Mouse (Mus musculus) layer of hippocampus, postnatal 14 days (tissue): ENCODE measurements around the gene Angel2. TPM values are rescaled to one million over a fixed set of nuclear protein-coding genes. Genes with fewer than 3 reads are reported as not detected.

Experiments used
- DNase-seq, 2 experiments: peaks; one replicate each; pipeline ENCODE4 v3.0.0; 2021 to 2022; ENCODE audit warnings: low spot score in 2 of 2, mixed read lengths in 1 of 2
- total RNA-seq, 2 experiments: library from RNA; stranded (reverse); gene quantifications; 2 replicates each; pipeline ENCODE4 v1.2.3; 2021

Angel2 gene
- total RNA-seq, 2 experiments from 2014 or later, result 47.4 to 49.0 TPM

DNA sequence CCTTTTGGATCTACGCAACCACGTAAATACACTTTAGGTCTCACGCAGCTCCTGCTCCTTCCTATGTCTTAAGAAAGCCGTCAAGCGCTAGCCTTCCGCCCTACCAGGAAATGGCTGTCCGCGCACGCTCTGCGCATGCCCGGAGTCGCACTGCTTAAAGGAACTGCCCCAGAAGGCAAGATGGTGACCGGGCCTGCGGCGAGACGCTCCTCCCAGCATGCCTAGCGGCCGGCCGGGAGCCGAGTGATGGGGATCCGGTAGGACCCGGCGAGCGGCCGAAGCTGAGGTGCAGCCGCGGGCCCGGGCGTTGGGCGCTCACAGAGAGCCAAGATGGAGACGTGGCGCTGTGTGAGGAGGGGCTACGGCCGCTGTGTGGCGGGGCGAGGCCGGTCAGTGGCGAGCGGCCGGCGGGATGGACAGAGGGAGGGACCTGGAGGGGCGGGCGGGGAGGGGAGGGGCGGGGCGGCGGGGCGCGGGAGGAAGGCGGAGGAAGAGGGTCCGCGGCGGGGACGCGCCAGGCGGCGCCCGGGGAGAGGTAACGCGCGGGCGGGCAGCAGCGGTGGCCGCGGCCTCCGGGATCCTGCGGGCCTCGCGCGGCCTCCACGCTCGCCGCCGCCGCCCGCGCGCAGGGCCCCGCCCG is 3.6 kb downstream of the Angel2 start:
- DNase-seq, result peak; percentile 95 to 97

DNA sequence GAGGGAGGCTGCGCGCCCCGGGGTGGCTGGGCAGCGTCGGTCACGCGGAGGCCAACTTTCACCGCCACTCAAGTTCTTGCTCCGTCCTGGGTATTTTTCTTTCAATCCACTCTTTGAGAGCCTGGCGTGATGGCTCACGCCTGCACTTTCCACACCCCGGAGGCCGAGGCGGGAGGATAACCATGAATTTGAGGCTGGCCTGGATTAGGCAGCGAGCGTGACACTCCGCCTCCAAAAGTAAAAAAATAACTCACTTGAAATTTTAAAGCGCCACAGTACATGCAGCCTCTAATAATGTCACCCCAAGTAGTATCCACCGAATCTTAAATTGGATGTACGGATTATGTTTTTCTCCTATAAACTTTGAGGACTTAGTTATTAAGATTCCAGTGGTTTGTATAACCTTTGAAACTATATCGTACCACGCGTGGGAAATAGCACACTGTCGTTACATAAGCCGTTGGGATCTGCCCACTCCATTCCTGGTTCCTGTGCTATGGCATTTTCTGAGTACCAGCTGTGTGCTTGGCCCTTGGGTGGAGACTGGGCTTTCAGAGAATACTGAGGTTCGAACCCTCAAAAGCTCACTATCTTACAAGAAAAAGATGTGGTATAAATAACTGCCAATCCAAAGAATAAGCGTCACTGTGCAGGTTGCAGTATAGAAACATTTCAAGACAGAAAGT is 4.2 kb downstream of the Angel2 start:
- peak; percentile 30 to 41 for DNase-seq

DNA sequence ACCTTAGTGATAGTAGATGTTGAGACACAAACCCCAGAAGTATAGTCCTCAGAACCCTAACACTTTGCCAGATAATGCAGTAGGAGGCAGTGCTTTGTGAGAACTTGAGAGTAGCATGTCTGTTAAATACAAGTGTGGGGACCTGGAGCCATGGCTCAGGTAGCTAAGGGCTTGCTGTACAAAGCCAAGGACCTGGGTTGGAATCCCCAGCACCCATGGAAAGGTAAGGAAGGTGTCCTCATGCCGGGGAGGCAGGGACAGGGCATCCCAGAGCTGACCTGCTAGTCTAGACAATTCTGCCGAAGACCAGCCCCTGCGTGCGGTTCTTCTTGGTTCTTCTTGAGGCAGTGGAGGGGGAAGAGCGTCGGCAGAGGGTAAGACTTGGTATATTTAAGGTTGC is 5.3 kb downstream of the Angel2 start:
- DNase-seq, result no peak

DNA sequence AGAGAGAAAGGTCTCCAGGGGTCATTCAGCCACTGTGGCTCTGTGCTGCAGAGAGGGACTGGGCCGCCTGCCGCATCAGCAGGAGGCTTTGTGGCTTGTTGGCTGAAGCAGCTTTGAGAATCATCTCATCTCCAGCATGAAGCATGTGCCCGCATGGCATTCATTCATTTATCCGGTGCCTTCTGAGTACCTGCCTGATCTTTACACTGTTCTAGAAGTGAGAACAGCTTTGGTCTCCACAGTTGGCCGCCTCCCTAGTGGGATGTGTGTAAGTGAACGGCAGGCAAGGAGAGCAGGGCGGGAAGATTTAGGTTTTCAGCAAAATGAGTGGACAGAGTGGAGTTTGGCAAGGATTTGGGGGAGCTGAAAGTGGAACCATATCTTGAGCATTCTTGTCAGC is 14.9 kb downstream of the Angel2 start:
- no peak for DNase-seq

DNA sequence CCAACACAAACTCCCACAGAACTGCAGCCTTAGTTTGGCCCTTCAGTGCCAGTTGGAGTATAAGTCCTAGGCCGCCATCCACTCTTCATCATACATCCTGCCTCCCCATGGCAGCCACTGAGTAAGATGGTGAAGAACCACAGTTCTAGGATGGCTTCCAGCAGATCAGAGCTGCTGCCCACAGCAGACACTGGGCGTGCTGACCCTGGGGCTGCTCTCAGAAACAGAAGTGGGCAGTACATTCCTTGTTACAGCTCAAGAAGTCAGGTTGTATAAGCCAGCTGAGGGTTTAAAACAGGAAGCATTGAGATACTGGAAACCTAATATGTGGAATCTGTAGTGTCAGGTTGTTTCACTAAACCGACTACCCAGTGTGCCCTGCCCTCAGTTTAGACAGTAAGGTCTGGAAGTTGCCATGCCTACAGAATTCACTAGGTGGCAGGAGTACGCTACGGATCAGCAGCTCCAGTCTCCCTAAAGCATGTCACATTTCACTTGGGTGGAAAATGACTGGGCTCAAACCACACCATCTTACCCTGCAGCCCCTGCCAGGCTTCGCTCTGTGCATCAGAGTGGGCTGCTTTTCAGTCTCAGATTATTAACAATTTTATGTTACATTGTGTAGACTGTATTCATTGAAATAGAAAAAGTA is 19.3 kb downstream of the Angel2 start:
- peak; percentile 74 to 83 for DNase-seq

DNA sequence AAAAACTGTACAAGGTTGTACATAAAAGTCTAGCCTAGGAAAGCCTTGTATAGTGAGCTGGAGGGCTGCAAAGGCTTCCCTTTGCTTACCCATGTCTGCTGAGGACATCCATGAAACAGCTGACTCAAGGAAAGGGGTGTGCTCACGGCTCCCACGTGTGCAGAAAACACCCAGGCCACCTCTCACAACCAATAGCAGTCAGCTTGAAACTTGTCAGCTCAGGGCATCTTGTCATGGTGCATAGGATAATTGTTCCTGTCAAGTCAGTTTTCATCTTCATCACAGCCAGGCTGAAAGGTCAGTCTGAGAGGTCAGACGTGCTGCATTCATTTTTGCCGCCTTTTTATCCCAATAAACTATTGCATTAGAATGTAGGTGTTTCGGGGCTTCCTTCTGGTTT is 23.1 kb downstream of the Angel2 start:
- DNase-seq, result no peak

DNA sequence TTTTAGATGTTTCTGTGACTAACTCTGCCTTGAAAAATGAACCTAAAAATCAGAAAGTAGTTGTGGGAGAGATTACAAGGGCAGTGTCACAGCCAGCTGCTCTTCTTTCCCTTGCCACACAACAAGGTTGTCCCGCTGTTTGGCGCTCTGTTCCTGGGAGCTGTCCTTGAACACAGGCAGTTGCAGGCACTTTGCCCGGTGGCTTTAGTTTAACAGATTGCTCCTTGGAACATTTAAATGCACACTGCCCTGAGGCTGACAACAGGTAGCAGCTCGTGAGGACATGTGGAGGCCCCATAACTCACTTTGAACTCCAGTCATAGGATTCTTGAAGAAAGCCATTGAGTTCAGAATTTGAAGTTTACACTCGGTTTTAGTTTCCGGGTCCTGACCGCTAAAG is 23.5 kb downstream of the Angel2 start:
- DNase-seq, result no peak

DNA sequence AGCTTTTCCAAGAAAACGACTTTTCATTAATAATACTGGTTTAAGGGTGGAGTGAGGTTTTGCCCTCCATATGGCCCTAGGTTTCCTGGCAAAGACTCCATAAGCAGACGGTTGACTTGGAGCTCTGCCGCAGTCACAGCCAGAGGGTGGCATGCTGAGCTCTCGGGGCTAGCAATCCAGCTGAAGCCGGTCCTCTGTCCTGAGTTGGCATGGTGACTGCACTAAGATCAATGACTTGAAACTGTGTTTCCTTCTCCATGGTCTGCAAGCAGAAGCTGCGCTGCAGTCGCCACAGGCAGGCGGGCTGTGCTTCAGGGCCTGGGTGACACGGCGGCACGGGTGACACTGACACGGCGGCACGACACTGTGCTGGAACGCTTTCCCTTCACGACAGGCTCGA is 23.9 kb downstream of the Angel2 start:
- DNase-seq, result no peak

DNA sequence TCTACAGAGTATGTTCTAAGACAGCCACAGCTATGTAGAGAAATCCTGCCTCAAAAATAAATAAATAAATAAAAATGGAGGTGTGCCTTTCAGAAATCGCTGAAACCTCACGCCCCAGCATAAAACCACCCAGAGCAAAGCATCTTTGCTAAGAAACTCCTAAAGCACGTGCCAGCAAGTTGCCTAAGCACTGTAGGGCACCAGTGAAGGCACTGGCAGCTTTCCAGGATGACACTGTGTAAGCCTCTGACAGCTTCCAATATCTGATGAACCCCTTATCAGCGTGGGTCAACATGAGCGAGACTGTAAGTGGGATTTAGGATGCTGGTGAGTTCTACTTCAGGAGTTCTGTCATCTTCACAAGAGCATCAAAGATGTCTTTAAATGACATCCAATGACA is 26.1 kb downstream of the Angel2 start:
- no peak for DNase-seq

DNA sequence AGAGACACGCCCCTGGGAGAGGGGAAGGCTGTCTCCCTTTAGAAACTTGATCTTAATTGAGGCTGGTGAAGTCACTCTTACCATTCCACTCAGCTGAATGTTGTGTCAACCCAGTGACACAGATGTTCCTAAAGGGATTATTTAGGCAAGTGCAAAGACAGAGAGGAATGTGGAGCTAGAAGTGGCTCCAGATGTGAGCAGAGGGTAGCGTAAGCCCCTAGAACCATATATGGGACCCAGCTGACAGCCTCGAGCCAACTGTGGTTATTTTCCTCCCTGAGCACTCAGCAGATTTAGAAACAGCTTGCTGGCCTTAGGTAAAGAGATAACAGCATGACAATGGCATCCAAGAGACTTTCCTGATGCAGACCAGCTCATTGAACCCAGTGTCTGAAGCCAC is 28.1 kb downstream of the Angel2 start:
- DNase-seq, result no peak

DNA sequence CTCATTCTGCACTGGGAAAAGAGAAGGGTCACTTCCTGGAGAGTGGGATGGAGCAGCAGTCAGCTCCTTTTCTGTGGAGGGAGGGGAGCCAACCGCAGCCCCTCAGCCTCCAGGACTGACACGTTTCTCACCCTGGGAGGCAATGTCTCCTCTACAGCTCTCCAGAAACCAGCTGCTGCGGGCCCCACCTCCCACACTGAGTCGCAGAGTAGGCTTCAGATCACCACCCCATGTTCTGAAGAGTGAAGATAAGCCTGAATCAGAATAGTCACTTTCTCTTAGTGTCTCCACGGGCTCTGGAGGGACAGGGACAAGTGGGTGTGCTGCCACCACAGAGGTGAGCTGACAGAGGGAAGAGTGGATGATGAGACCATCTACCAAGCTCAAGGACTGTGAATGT is 33.9 kb downstream of the Angel2 start:
- DNase-seq, result no peak

DNA sequence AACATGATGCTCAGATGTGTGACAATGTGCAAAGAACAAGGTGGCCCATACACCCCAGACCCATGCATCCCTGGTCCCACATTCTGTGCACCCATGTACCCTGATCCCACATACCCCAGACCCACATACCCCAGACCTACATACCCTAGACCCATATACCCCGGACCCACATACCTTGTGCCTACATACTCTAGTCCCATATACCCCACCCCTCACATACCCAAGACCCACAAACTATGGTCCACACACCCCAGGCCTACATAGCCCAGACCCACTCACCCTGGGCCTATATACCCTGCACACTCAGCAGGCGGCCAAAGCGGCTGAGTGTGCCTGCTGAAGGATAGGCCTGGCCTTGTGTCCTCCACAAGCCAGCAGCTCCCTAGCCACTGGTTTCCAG is 37.8 kb downstream of the Angel2 start:
- DNase-seq, result no peak

DNA sequence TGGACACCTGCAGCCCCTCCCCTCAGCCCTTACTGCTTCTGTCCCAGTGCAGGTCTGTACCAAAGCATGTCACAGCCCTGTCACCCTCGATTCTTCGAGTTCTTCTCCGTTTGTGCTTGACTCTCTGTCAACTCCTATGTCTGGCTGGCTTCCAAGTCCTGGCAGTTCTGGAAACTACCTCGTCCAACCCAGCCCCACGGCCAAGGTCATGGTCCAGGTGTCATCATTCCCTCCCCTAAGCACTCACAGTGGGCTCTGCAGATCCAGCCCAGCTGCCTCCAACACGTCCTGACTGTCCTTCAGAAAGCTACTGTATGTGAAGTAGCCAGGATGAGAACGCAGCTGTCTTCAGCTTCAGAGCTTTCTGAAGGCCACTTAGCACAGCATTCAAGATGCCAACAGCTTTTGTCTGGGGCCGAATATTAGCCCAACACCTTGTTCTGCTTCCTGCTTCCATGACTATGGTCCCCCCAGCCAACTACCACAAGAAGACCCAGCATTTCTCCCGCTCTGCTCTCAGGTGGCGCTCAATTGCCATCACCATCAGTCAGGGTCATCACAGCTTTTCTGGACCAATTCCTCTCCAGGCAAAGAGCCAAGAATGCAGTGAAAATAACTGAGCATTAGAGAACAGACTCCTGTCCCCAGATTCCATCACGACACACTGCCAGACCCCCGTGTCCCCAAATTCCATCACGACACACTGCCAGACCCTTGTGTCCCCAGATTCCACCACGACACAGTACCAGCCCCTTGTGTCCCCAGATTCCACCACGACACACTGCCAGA is 40.3 kb downstream of the Angel2 start:
- no peak for DNase-seq

DNA sequence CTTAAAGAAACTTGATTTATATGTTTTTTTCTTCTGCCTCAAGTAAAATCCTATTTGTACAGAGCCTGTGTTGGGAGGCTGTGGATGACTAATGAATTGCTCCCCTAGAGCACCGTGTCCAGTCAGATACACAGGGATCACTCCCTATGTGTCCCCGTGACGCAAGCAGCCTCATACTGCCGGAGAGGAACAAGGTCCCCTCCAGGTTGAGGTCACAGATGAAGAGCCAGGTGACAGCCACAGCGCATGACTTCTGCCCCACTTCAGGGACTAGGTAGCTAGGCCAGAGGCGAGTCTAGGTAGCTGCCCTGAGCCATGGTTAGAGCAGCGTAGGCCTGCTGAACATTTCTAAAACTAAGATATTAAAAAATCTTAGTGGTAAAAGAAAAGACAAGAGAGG is 43.1 kb downstream of the Angel2 start:
- no peak for DNase-seq

DNA sequence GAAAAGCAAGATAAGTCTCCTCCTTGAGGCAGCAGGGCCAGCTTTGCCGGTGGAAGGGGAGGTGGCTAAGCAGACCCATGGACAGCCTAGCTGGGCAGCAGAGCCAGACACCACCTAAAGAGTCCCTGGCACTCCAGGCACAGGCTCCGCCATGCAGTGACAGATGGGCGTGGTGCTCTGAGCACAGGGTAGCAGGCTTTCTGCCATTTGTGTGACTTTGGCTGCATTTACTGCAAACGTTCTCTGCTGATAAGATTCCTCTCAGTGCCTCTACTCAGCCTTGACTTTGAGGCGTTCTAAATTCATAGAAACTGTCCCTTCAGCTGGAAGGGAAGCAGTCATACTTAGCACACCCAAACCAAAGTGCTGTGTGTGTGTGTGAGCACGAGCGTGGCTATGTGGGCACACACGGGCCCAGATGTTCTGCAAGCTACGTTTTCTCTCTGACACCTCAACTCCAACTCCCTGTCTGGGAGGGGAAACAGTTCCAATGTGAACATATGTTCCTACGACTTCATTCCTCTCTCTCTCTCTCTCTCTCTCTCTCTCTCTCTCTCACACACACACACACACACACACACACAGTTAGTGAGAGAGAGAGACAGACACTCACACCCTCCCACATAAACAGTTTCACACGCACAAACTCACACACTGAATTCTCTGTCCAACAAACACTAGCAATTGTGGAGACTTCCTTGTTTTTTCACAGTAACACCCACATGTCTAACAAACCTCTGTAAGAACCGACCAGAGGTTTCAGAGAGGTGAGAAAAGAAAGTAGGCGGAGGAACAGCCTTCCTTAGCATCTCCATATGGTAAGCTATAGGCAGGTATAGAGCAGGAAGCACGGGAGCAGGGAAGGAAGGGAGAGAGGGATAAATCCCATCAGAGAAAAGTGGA is 47.0 kb downstream of the Angel2 start:
- peak in 1 of 2 experiments; percentile 14 for DNase-seq

DNA sequence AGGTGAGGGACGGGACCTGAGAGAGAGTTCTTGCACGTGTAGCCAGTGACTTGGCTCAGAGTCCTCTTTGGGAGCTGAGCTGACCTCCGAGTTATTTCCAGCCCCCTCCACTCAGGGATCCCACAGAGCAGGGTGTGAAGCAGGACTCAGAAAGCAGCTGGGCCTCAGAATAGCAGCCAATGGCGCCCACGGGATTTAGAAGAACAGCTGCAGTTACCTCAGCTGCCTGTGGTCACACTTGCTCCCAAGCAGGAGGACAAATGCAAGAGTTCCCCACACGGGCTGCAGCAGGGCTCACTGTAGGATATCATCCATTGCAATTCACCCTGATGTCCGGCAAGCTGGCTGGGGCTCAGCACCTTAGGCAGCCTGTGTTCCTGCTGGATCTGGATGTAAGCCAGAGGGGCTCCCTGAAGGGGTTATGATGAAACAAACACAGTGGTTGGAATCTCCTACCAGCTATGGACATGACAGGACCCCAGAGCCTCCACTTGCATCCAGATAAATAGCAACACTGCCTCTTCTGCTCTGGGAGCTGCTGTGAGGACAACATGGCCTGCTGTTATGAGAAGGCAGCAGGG is 47.8 kb downstream of the Angel2 start:
- no peak for DNase-seq

DNA sequence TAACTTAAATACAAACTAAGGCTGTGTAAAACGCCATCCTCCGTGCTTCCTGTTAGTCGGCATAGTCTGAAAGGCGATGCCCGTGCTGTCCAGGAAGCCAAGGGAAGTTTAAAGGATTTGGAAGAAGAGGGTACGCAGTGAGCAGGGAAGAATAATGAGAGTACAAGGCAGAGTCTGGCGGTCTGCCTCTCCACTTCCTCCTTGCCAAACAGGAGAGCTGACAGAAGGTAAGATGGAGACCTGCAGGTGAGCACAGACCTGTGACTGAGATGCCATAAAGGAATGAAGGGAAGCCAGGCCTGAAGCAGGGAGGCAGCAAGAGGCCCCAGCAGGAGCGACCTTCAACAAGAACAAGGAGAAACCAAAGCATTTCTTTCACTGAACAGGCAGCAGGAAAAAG is 49.3 kb downstream of the Angel2 start:
- DNase-seq, result no peak

DNA sequence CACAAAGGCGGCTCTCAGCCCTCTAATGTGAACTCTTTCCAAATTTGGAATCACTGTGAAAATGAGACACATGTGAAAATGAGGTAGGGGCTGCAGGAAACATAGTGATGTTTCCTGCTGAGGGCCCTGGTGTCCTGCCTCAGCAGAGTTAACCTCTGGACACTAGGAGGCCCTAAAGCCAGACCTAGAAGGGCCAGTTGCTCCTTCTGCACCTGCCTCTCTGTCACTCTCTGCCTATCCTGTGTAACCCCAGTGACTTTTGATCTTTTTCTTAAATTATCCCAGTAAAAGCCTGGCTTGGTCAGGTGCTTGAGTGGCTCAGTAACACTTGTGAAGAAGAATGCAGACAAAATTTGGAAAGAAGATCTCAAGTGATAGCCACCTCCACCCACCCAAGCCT is 49.9 kb downstream of the Angel2 start:
- DNase-seq, result no peak

DNA sequence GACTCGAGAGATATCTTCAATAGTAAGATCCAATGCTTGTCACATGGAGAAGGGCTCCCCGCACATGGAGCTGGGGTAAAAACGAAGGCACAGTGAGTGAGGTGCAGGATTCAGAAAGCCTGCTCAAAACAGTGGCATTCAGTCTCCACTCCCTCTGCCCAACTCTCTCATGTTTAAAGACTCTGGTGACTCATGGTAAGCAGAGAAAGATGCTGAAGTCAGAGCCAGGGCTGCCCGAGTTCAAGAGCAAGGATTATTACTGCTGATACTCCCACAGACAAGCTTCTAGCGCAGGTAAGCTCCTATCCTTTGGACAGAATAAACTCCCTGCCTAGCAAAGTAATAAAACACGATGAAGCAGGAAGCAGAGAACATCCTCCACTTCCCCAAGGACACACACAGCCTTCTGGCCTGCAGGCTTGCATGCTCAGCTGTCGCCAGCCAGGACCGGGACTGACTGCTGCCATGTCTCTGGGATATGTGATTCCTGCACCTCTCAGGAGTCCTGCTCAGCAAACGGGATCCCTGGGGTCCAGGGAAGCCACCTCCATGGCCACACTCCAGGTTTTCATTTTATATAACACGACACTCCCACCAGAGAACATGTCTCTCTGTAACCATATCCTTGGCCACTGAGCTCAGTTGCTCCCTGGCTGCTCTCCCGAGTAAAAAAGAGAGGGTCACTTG is 52.1 kb downstream of the Angel2 start:
- DNase-seq, result no peak

DNA sequence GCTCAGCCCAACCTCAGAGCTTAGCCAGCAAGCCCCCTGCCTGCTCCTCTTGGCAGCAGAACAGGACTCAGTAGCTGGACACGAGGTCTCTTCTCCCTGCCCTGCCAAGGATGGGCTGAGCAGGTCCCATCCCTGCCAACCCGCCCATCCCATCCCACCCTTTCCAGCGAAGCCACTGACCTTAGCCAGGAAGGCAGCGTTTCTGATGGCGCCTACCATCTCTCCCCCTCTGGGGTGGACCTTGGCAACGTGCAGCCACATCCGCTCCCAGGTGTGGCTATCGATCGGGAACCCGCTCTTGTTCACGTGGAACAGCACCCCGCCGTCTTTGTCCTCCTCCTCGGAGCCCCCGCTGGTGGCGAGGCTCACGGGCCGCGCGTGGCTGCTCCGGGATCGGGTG is 53.1 kb downstream of the Angel2 start:
- DNase-seq, result no peak
